Mouse (Mus musculus): ENCODE data around the gene Plin2. TPM values are rescaled to one million over a fixed set of nuclear protein-coding genes. Genes with fewer than 3 reads are reported as not detected.

Gene Plin2
- polyA plus RNA-seq, 1 experiment from 2014 or later = 62.4 TPM

DNA sequence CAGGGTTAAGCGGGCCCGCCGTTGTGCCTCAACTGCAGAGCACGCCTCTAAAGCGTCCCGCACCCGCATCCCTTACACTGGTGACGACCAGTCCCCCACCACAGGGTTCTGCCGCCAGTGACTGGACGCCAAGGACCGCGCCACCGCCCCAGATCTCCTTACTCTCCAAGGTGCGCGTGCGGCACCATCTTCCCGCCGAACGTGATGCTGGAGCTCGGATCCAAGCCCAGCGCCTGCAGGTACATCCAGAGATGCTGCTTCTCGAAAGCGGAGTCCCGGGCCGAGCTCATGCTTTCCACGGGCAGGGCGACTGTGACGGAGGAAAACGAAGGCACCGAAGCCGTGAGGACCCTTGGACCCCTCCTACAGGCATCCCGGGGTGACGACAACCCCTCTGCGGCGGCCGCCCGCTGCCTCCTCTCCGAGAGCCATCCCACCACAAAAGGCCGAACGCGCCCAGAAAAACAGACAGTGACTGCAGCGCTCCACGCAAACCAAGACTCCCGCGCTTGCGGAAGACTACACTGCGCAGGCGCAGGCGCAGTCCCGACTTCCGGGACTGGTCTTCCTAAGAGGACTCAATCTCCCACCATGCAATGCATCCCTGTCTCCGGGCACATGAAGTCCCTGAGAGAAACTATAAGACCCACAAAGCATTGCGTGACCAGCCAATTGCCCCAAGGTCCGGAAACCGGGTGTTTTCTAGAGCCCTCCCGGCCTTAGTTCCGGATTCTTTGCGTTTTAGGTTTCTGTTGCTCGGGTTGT lies 58.2 kb downstream of the Plin2 start, which contains the start of gene Haus6:
Gene Haus6, minus strand, starts transcription at position 532 of the 765 bp plus-strand sequence.
- Histone ChIP-seq H3K9ac (peak within 1 kb of the TSS; percentile 84), H3K27ac (0 out of 2 replicates have a peak within 1 kb of the TSS, but pooled peaks have one; percentile 62), H3K4me2 (replicated peaks) (peak within 1 kb of the TSS; percentile 92), H3K4me1 (peaks cover 11% of the 10 kb centered on the region), H3K9me3 (replicated peaks) (no peaks in the 10 kb centered on the region), H3K36me3 (peaks cover 2% of the 10 kb centered on the region; the same call in 1 of the 2 replicates), H3K4me3 (peak within 1 kb of the TSS; percentile 89), H3K27me3 (no peaks in the 10 kb centered on the region)
- ATAC-seq (ENCODE audit: low FRiP score) = peak; percentile 100
- WGBS = under 1% methylated on average over 59 of the region's 59 CpGs

Other genes with a start within 250 kb of the Plin2 start
- not detected in 2 replicates for gene Saxo1, start 111.7 kb downstream of the Plin2 start, polyA plus RNA-seq (2016; fragmentation: Nextera tagmentation; extraction: Ambion mirVana)
- gene Rraga, start 94.4 kb downstream of the Plin2 start, polyA plus RNA-seq (2016; fragmentation: Nextera tagmentation; extraction: Ambion mirVana) = 78.5 and 95.1 TPM in 2 replicates
- 17.7 and 19.2 TPM in 2 replicates for gene Haus6, start 58.0 kb downstream of the Plin2 start, polyA plus RNA-seq (2016; fragmentation: Nextera tagmentation; extraction: Ambion mirVana)
- 6.0 and 6.7 TPM in 2 replicates for gene Dennd4c, start 78.5 kb upstream of the Plin2 start, polyA plus RNA-seq (2016; fragmentation: Nextera tagmentation; extraction: Ambion mirVana)
- 477 and 478 TPM in 2 replicates for gene Rps6, start 187.4 kb upstream of the Plin2 start, polyA plus RNA-seq (2016; fragmentation: Nextera tagmentation; extraction: Ambion mirVana)
- 17.4 and 19.0 TPM in 2 replicates for gene Acer2, start 204.3 kb upstream of the Plin2 start, polyA plus RNA-seq (2016; fragmentation: Nextera tagmentation; extraction: Ambion mirVana)